Mouse (Mus musculus): ENCODE measurements around the gene Lilra5. TPM values are rescaled to one million over a fixed set of nuclear protein-coding genes. Genes with fewer than 3 reads are reported as not detected.
"Not testable (repeated sequence)": the region's sequence is repeated elsewhere in the genome, so short reads cannot be mapped to it uniquely, and the experiment has no call there.

Gene Lilra5
- 0.20 TPM in 1 of 2 replicates, not detected in the other for polyA plus RNA-seq (2014; fragmentation: Nextera tagmentation; extraction: Ambion mirVana)

DNA sequence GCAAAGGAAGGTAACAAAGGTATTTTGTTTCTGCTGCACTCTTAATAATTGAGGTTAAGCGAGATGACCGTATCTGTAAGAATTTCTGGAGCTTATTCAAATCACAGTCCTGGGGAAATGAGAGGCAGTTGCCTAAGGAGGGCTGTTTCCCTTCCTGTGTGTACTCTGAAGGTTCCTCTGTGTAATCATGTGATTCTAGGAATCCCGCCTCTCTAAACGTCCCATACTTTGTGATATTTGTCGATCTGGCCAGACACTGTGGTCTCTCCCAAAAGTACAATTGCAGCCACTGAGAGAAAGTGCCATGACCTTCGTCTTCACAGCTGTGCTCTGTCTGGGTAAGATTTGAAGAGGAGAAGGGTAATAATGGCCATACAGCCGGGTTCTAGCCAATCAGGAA is at the start of gene Lilra5:
Gene Lilra5, plus strand, starts transcription at position 301 of the 400 bp plus-strand sequence.
- Histone ChIP-seq H3K9me3 (ENCODE audit: control insufficient read depth, low read length) (no peaks in the 10 kb centered on the region), H3K4me2 (ENCODE audit: low read length) (no peak within 1 kb of the TSS), H3K36me3 (ENCODE audit: control insufficient read depth, insufficient read depth, low read length) (no peaks in the 10 kb centered on the region), H3K4me3 (replicated peaks; ENCODE audit: low read depth, low read length) (no peak within 1 kb of the TSS), H3K27ac (replicated peaks; ENCODE audit: low read depth, low read length) (no peak within 1 kb of the TSS), H3K4me1 (ENCODE audit: control insufficient read depth, insufficient read depth, low read length) (no peaks in the 10 kb centered on the region), H3K27me3 (ENCODE audit: control insufficient read depth, insufficient read depth, low read length) (no peaks in the 10 kb centered on the region), H3K9ac (replicated peaks; ENCODE audit: low read length) (no peak within 1 kb of the TSS)
- 83% methylated on average over 7 of the region's 7 CpGs for WGBS
- ATAC-seq (ENCODE audit: low FRiP score, low TSS enrichment): no peak
- DNase-seq: no peak

DNA sequence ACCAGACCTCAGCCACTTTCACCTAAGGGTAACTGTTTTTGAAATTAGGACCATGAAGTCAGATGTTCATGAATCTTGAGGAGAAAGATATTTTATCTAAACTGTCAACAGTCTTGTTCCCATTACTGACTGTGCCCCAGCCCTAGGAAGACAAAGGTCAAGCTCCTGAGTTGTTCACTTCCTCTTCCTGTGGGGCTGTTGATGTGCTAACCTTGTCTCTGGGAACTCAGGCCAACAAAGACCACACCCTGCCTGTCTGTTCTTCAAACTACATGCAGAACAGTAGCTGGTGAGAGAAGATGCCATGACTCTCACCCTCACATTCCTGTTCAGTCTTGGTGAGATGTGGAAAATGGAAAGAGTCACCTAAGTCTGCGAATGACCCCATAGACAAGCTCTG is 30.4 kb upstream of the Lilra5 start:
- WGBS: 76% methylated on average over 1 of the region's 1 CpGs
- H3K4me2 ChIP-seq (ENCODE audit: low read length): no peak overlapping the region
- H3K36me3 ChIP-seq (ENCODE audit: control insufficient read depth, insufficient read depth, low read length): no peaks in the 10 kb centered on the region
- ATAC-seq (ENCODE audit: low FRiP score, low TSS enrichment): no peak
- no peaks in the 10 kb centered on the region for H3K9me3 ChIP-seq (ENCODE audit: control insufficient read depth, low read length)
- DNase-seq: no peak
- no peak overlapping the region for H3K9ac ChIP-seq (replicated peaks; ENCODE audit: low read length)
- H3K4me3 ChIP-seq (replicated peaks; ENCODE audit: low read depth, low read length): no peak overlapping the region
- H3K4me1 ChIP-seq (ENCODE audit: control insufficient read depth, insufficient read depth, low read length): no peaks in the 10 kb centered on the region
- H3K27ac ChIP-seq (replicated peaks; ENCODE audit: low read depth, low read length): no peak overlapping the region
- no peaks in the 10 kb centered on the region for H3K27me3 ChIP-seq (ENCODE audit: control insufficient read depth, insufficient read depth, low read length)

DNA sequence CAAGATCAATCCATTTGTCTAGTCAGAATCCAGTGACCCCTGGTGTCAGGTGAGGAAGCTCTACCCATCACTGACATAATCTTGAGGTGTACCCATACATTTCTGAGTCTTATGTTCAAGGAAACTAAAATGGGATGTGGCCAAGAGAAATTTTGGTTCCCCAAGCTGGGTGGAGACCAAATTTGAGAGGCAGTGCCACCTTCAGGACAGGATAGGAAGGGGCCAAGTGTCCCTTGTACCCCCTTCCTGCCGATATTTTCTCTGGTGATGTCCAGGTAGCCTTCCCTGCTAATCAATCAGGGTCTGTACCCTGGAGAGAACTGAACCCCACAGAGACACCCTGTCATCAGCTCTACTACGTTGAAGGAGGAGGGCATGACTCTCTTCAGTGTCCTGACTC is 28.9 kb upstream of the Lilra5 start:
- H3K27ac ChIP-seq (replicated peaks; ENCODE audit: low read depth, low read length): no peak overlapping the region
- no peaks in the 10 kb centered on the region for H3K9me3 ChIP-seq (ENCODE audit: control insufficient read depth, low read length)
- ATAC-seq (ENCODE audit: low FRiP score, low TSS enrichment) (no peak), DNase-seq (no peak)
- H3K4me3 ChIP-seq (replicated peaks; ENCODE audit: low read depth, low read length): no peak overlapping the region
- H3K4me1 ChIP-seq (ENCODE audit: control insufficient read depth, insufficient read depth, low read length): no peaks in the 10 kb centered on the region
- no peak overlapping the region for H3K9ac ChIP-seq (replicated peaks; ENCODE audit: low read length)
- 41% methylated on average over 2 of the region's 2 CpGs for WGBS
- no peaks in the 10 kb centered on the region for H3K36me3 ChIP-seq (ENCODE audit: control insufficient read depth, insufficient read depth, low read length)
- H3K4me2 ChIP-seq (ENCODE audit: low read length): no peak overlapping the region
- H3K27me3 ChIP-seq (ENCODE audit: control insufficient read depth, insufficient read depth, low read length): no peaks in the 10 kb centered on the region

DNA sequence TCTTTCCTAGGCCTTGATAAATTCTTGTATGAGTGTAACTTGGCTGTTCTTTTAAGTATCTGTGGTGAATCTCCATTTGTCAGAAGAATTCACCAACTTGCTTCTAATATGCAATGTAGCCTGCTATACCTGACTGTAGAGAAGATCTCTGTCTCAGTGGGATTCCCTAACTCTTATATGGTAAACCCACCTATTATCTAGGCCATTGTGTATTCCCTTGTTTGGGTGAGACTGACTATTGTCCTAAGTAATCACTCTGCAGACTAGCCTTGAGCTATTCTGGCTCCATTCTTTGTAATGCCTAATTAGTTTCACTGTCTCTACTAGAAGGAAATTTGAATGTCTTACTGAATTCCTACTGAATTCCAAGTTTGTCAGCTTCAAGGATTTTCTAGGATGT is 24.1 kb upstream of the Lilra5 start:
- H3K27me3 ChIP-seq (ENCODE audit: control insufficient read depth, insufficient read depth, low read length); H3K27ac ChIP-seq (replicated peaks; ENCODE audit: low read depth, low read length); H3K9me3 ChIP-seq (ENCODE audit: control insufficient read depth, low read length); DNase-seq; H3K36me3 ChIP-seq (ENCODE audit: control insufficient read depth, insufficient read depth, low read length); H3K4me2 ChIP-seq (ENCODE audit: low read length); H3K4me1 ChIP-seq (ENCODE audit: control insufficient read depth, insufficient read depth, low read length); ATAC-seq (ENCODE audit: low FRiP score, low TSS enrichment); H3K4me3 ChIP-seq (replicated peaks; ENCODE audit: low read depth, low read length); H3K9ac ChIP-seq (replicated peaks; ENCODE audit: low read length): not testable (repeated sequence)

DNA sequence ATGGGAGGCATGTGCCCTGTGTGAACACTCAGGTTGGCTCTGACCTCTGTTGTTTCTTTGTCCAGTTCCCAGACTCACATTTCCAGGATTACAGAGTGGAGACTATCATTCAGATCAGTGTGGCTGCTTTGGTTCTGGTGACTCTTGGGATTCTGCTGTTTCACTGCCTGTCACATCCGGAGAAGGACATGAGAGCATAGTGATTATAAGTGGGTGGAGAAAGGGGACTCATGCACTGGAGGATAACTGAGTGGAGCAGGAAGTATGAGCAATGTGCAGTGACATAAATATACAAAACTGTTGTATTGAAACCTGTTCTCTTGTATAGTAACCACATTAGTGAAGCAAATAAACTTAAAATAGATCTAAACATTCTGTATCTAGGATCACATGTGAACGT is 22.2 kb upstream of the Lilra5 start:
- Histone ChIP-seq H3K36me3 (ENCODE audit: control insufficient read depth, insufficient read depth, low read length) (no peaks in the 10 kb centered on the region), H3K4me2 (ENCODE audit: low read length) (no peak overlapping the region), H3K9ac (replicated peaks; ENCODE audit: low read length) (no peak overlapping the region), H3K27me3 (ENCODE audit: control insufficient read depth, insufficient read depth, low read length) (no peaks in the 10 kb centered on the region), H3K27ac (replicated peaks; ENCODE audit: low read depth, low read length) (no peak overlapping the region), H3K4me3 (replicated peaks; ENCODE audit: low read depth, low read length) (no peak overlapping the region), H3K4me1 (ENCODE audit: control insufficient read depth, insufficient read depth, low read length) (no peaks in the 10 kb centered on the region), H3K9me3 (ENCODE audit: control insufficient read depth, low read length) (no peaks in the 10 kb centered on the region)
- no peak for DNase-seq
- WGBS: 78% methylated on average over 2 of the region's 2 CpGs
- ATAC-seq (ENCODE audit: low FRiP score, low TSS enrichment): no peak

DNA sequence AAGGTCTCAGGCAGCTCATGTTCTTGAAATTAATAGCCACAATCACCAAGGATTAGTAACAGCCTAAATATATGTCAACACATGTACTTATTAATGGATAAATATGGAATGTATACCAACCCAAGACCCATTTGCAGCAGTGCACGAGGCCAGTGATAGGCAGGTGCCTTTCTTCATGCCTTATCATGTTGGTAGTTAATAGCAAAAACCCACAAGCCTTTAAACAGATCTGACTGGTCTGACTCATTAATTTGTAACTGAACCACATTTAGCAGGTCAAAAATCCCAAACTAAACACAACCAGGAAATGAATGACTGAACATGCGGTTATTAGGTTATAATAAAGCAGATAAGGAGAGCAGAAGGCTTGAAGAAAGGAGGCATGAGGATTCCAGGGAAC is 21.7 kb upstream of the Lilra5 start:
- H3K27ac ChIP-seq (replicated peaks; ENCODE audit: low read depth, low read length): no peak overlapping the region
- H3K27me3 ChIP-seq (ENCODE audit: control insufficient read depth, insufficient read depth, low read length): no peaks in the 10 kb centered on the region
- H3K9me3 ChIP-seq (ENCODE audit: control insufficient read depth, low read length): no peaks in the 10 kb centered on the region
- no peak overlapping the region for H3K4me3 ChIP-seq (replicated peaks; ENCODE audit: low read depth, low read length)
- no peaks in the 10 kb centered on the region for H3K4me1 ChIP-seq (ENCODE audit: control insufficient read depth, insufficient read depth, low read length)
- 84% methylated on average over 2 of the region's 2 CpGs for WGBS
- ATAC-seq (ENCODE audit: low FRiP score, low TSS enrichment) (no peak), DNase-seq (no peak)
- H3K9ac ChIP-seq (replicated peaks; ENCODE audit: low read length): no peak overlapping the region
- H3K36me3 ChIP-seq (ENCODE audit: control insufficient read depth, insufficient read depth, low read length): no peaks in the 10 kb centered on the region
- no peak overlapping the region for H3K4me2 ChIP-seq (ENCODE audit: low read length)

DNA sequence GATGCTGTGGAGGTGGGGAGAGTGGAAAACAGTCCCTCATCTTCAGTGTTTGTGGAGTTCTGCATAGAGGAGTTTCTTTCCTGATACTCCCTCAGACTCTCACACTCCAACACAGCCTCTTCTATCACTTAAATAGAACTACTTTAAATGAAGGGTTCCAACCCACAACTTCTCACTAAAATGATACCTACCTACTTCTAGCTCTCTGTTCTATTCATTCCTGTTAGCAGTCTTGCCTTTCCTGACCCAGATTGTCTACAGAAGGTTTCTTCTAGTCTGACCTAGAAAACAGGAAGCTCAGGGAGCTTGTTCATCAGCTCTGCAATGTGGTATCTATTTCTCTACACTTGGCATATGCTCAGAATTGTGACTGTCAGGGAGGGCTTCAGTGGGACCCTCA is 2.0 kb upstream of the Lilra5 start:
- Histone ChIP-seq H3K9me3 (ENCODE audit: control insufficient read depth, low read length) (no peaks in the 10 kb centered on the region), H3K36me3 (ENCODE audit: control insufficient read depth, insufficient read depth, low read length) (no peaks in the 10 kb centered on the region), H3K27ac (replicated peaks; ENCODE audit: low read depth, low read length) (no peak overlapping the region), H3K9ac (replicated peaks; ENCODE audit: low read length) (no peak overlapping the region), H3K4me1 (ENCODE audit: control insufficient read depth, insufficient read depth, low read length) (no peaks in the 10 kb centered on the region), H3K4me3 (replicated peaks; ENCODE audit: low read depth, low read length) (no peak overlapping the region), H3K4me2 (ENCODE audit: low read length) (no peak overlapping the region), H3K27me3 (ENCODE audit: control insufficient read depth, insufficient read depth, low read length) (no peaks in the 10 kb centered on the region)
- ATAC-seq (ENCODE audit: low FRiP score, low TSS enrichment): no peak
- no peak for DNase-seq

DNA sequence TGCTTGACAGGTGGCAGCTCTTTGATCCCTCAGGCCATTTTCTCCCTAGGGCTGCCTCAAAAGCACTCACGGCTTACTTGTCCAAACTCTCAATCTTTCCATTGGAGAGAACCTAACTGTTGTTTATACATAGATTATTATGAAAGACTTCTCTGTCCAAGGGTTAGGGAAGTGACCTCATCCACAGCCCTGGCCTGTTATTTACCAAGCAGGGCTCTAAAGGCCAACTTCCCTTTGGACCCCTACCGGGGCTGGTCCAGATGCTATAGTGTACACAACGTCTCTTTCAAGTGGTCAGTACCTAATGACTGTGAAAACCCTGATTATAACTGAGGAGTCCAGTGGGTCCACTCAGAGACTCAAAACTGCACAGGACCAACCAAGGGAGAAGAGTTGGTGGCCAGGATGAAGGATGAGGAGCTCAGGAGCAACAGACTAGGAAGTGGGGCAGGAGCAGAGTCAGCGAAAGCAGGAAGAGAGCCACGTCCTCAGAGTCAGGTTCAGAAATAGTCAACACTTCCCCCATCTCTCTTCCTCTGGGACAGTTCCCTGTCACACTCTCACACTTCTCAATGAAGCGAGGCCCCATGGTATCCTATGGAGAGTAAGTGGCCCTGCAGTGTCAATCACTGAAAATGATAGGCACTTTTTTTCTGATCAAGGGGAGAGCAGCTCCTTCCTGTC is 1.6 kb downstream of the Lilra5 start:
- H3K4me3 ChIP-seq (replicated peaks; ENCODE audit: low read depth, low read length): no peak overlapping the region
- H3K9ac ChIP-seq (replicated peaks; ENCODE audit: low read length): no peak overlapping the region
- ATAC-seq (ENCODE audit: low FRiP score, low TSS enrichment) (no peak), DNase-seq (no peak)
- H3K36me3 ChIP-seq (ENCODE audit: control insufficient read depth, insufficient read depth, low read length): no peaks in the 10 kb centered on the region
- H3K4me2 ChIP-seq (ENCODE audit: low read length): no peak overlapping the region
- no peaks in the 10 kb centered on the region for H3K9me3 ChIP-seq (ENCODE audit: control insufficient read depth, low read length)
- no peaks in the 10 kb centered on the region for H3K4me1 ChIP-seq (ENCODE audit: control insufficient read depth, insufficient read depth, low read length)
- no peak overlapping the region for H3K27ac ChIP-seq (replicated peaks; ENCODE audit: low read depth, low read length)
- 82% methylated on average over 6 of the region's 6 CpGs for WGBS
- no peaks in the 10 kb centered on the region for H3K27me3 ChIP-seq (ENCODE audit: control insufficient read depth, insufficient read depth, low read length)

DNA sequence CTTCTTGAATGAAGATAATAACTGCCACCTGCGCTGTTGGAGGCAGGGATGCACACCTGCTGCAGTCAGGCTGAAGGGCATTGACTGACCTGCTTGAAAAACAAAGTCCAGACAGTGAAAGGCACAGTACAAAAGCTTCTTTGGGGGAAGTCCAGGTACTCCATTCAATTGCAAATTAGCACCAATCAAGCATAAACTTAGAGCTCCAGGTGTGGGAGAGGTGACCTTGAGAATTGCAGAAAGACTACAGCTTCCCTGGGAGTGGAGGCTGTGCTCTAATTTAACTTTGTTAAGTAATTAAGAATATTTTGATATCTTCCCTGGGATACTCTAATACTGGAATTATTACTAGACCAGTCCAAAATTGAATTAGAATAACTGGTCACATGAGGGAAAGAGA is 13.7 kb downstream of the Lilra5 start:
- H3K27me3 ChIP-seq (ENCODE audit: control insufficient read depth, insufficient read depth, low read length); H3K4me1 ChIP-seq (ENCODE audit: control insufficient read depth, insufficient read depth, low read length); H3K4me2 ChIP-seq (ENCODE audit: low read length); H3K9ac ChIP-seq (replicated peaks; ENCODE audit: low read length); H3K36me3 ChIP-seq (ENCODE audit: control insufficient read depth, insufficient read depth, low read length); H3K27ac ChIP-seq (replicated peaks; ENCODE audit: low read depth, low read length); H3K9me3 ChIP-seq (ENCODE audit: control insufficient read depth, low read length); DNase-seq; H3K4me3 ChIP-seq (replicated peaks; ENCODE audit: low read depth, low read length); ATAC-seq (ENCODE audit: low FRiP score, low TSS enrichment): not testable (repeated sequence)
- WGBS: 83% methylated on average over 1 of the region's 1 CpGs
